Mouse (Mus musculus): ENCODE data around the gene Krt25. TPM values are rescaled to one million over a fixed set of nuclear protein-coding genes. Genes with fewer than 3 reads are reported as not detected.

Krt25 gene
- polyA plus RNA-seq, 1 experiment = not detected

- TF ChIP-seq MAX (IDR thresholded peaks at IDR 0.05) = no peak
- no peak for TF ChIP-seq USF1 (IDR thresholded peaks at IDR 0.05; ENCODE audit: low read depth)
- no peak for TF ChIP-seq CEBPB (IDR thresholded peaks at IDR 0.05; ENCODE audit: low read depth)
- no peak for TF ChIP-seq CTCF (IDR thresholded peaks at IDR 0.05; ENCODE audit: control insufficient read depth, insufficient read depth, insufficient read length)
- TF ChIP-seq FOSL1 (IDR thresholded peaks at IDR 0.05; ENCODE audit: insufficient read depth, low read length, poor library complexity, severe bottlenecking) = no peak
- no peak for TF ChIP-seq MYOD1 (IDR thresholded peaks at IDR 0.05; ENCODE audit: control insufficient read depth, insufficient read length, low read depth)
- TF ChIP-seq MYOG (IDR thresholded peaks at IDR 0.05; ENCODE audit: control insufficient read depth, extremely low read depth, insufficient read length) = no peak
- no peaks in the 10 kb centered on the region for H3K36me3 ChIP-seq (ENCODE audit: control insufficient read depth, insufficient read depth)
- H3K4me3 ChIP-seq (ENCODE audit: insufficient read depth, poor library complexity, severe bottlenecking) = no peak overlapping the region
- H3K79me3 ChIP-seq (ENCODE audit: low read depth) = no peaks in the 10 kb centered on the region
- peaks cover 62% of the 10 kb centered on the region for H3K27me3 ChIP-seq (ENCODE audit: control insufficient read depth, insufficient read depth, insufficient read length)
- no peaks in the 10 kb centered on the region for H3K79me2 ChIP-seq (ENCODE audit: control insufficient read depth, insufficient read depth)
- no peak overlapping the region for H3ac ChIP-seq (ENCODE audit: control insufficient read depth, insufficient read length, low read depth)
Measured at GRCm38 (mm10) chr11:99276786-99277185, 46.0 kb downstream of the Krt25 start.

GRCm38 (mm10) chr11:99275624-99276023 is 47.1 kb downstream of the Krt25 start:
- H3ac ChIP-seq (ENCODE audit: control insufficient read depth, insufficient read length, low read depth) = no peak overlapping the region
- TF ChIP-seq MAX (IDR thresholded peaks at IDR 0.05) = no peak
- TF ChIP-seq CEBPB (IDR thresholded peaks at IDR 0.05; ENCODE audit: low read depth) = no peak
- no peak for TF ChIP-seq MYOD1 (IDR thresholded peaks at IDR 0.05; ENCODE audit: control insufficient read depth, insufficient read length, low read depth)
- TF ChIP-seq MYOG (IDR thresholded peaks at IDR 0.05; ENCODE audit: control insufficient read depth, extremely low read depth, insufficient read length) = no peak
- no peak for TF ChIP-seq CTCF (IDR thresholded peaks at IDR 0.05; ENCODE audit: control insufficient read depth, insufficient read depth, insufficient read length)
- no peak for TF ChIP-seq USF1 (IDR thresholded peaks at IDR 0.05; ENCODE audit: low read depth)
- TF ChIP-seq FOSL1 (IDR thresholded peaks at IDR 0.05; ENCODE audit: insufficient read depth, low read length, poor library complexity, severe bottlenecking) = no peak
- no peaks in the 10 kb centered on the region for H3K36me3 ChIP-seq (ENCODE audit: control insufficient read depth, insufficient read depth)
- H3K79me3 ChIP-seq (ENCODE audit: low read depth) = no peaks in the 10 kb centered on the region
- H3K27me3 ChIP-seq (ENCODE audit: control insufficient read depth, insufficient read depth, insufficient read length) = peaks cover 63% of the 10 kb centered on the region
- H3K79me2 ChIP-seq (ENCODE audit: control insufficient read depth, insufficient read depth) = no peaks in the 10 kb centered on the region
- H3K4me3 ChIP-seq (ENCODE audit: insufficient read depth, poor library complexity, severe bottlenecking) = no peak overlapping the region

GRCm38 (mm10) chr11:99272721-99273120 is 50.0 kb downstream of the Krt25 start:
- no peaks in the 10 kb centered on the region for H3K79me3 ChIP-seq (ENCODE audit: low read depth)
- no peaks in the 10 kb centered on the region for H3K36me3 ChIP-seq (ENCODE audit: control insufficient read depth, insufficient read depth)
- TF ChIP-seq MAX (IDR thresholded peaks at IDR 0.05) (no peak), MYOG (IDR thresholded peaks at IDR 0.05; ENCODE audit: control insufficient read depth, extremely low read depth, insufficient read length) (no peak), MYOD1 (IDR thresholded peaks at IDR 0.05; ENCODE audit: control insufficient read depth, insufficient read length, low read depth) (no peak), USF1 (IDR thresholded peaks at IDR 0.05; ENCODE audit: low read depth) (no peak), FOSL1 (IDR thresholded peaks at IDR 0.05; ENCODE audit: insufficient read depth, low read length, poor library complexity, severe bottlenecking) (no peak), CEBPB (IDR thresholded peaks at IDR 0.05; ENCODE audit: low read depth) (no peak), CTCF (IDR thresholded peaks at IDR 0.05; ENCODE audit: control insufficient read depth, insufficient read depth, insufficient read length) (no peak)
- H3K79me2 ChIP-seq (ENCODE audit: control insufficient read depth, insufficient read depth) = no peaks in the 10 kb centered on the region
- H3K27me3 ChIP-seq (ENCODE audit: control insufficient read depth, insufficient read depth, insufficient read length) = peaks cover 62% of the 10 kb centered on the region
- H3K4me3 ChIP-seq (ENCODE audit: insufficient read depth, poor library complexity, severe bottlenecking) = no peak overlapping the region
- no peak overlapping the region for H3ac ChIP-seq (ENCODE audit: control insufficient read depth, insufficient read length, low read depth)

GRCm38 (mm10) chr11:99269192-99269591 is 53.6 kb downstream of the Krt25 start:
- H3ac ChIP-seq (ENCODE audit: control insufficient read depth, insufficient read length, low read depth) = no peak overlapping the region
- no peaks in the 10 kb centered on the region for H3K36me3 ChIP-seq (ENCODE audit: control insufficient read depth, insufficient read depth)
- no peaks in the 10 kb centered on the region for H3K79me2 ChIP-seq (ENCODE audit: control insufficient read depth, insufficient read depth)
- TF ChIP-seq MAX (IDR thresholded peaks at IDR 0.05) (no peak), MYOD1 (IDR thresholded peaks at IDR 0.05; ENCODE audit: control insufficient read depth, insufficient read length, low read depth) (no peak), CTCF (IDR thresholded peaks at IDR 0.05; ENCODE audit: control insufficient read depth, insufficient read depth, insufficient read length) (no peak), USF1 (IDR thresholded peaks at IDR 0.05; ENCODE audit: low read depth) (no peak), CEBPB (IDR thresholded peaks at IDR 0.05; ENCODE audit: low read depth) (no peak), MYOG (IDR thresholded peaks at IDR 0.05; ENCODE audit: control insufficient read depth, extremely low read depth, insufficient read length) (no peak), FOSL1 (IDR thresholded peaks at IDR 0.05; ENCODE audit: insufficient read depth, low read length, poor library complexity, severe bottlenecking) (no peak)
- peaks cover 63% of the 10 kb centered on the region for H3K27me3 ChIP-seq (ENCODE audit: control insufficient read depth, insufficient read depth, insufficient read length)
- no peaks in the 10 kb centered on the region for H3K79me3 ChIP-seq (ENCODE audit: low read depth)
- no peak overlapping the region for H3K4me3 ChIP-seq (ENCODE audit: insufficient read depth, poor library complexity, severe bottlenecking)

GRCm38 (mm10) chr11:99265796-99266195 is 57.0 kb downstream of the Krt25 start:
- no peak overlapping the region for H3K4me3 ChIP-seq (ENCODE audit: insufficient read depth, poor library complexity, severe bottlenecking)
- TF ChIP-seq MYOD1 (IDR thresholded peaks at IDR 0.05; ENCODE audit: control insufficient read depth, insufficient read length, low read depth) (no peak), MYOG (IDR thresholded peaks at IDR 0.05; ENCODE audit: control insufficient read depth, extremely low read depth, insufficient read length) (no peak), CEBPB (IDR thresholded peaks at IDR 0.05; ENCODE audit: low read depth) (no peak), MAX (IDR thresholded peaks at IDR 0.05) (no peak), USF1 (IDR thresholded peaks at IDR 0.05; ENCODE audit: low read depth) (no peak), FOSL1 (IDR thresholded peaks at IDR 0.05; ENCODE audit: insufficient read depth, low read length, poor library complexity, severe bottlenecking) (no peak), CTCF (IDR thresholded peaks at IDR 0.05; ENCODE audit: control insufficient read depth, insufficient read depth, insufficient read length) (no peak)
- no peaks in the 10 kb centered on the region for H3K36me3 ChIP-seq (ENCODE audit: control insufficient read depth, insufficient read depth)
- no peaks in the 10 kb centered on the region for H3K79me2 ChIP-seq (ENCODE audit: control insufficient read depth, insufficient read depth)
- H3ac ChIP-seq (ENCODE audit: control insufficient read depth, insufficient read length, low read depth) = no peak overlapping the region
- H3K79me3 ChIP-seq (ENCODE audit: low read depth) = no peaks in the 10 kb centered on the region
- H3K27me3 ChIP-seq (ENCODE audit: control insufficient read depth, insufficient read depth, insufficient read length) = peaks cover 49% of the 10 kb centered on the region

Other genes with a start within 250 kb of the Krt25 start
- 0.18 TPM for gene Tns4, start 233.6 kb downstream of the Krt25 start, polyA plus RNA-seq (2012; fragmentation: generic; extraction: Trizol)
- 0.02 TPM for gene Ccr7, start 167.9 kb downstream of the Krt25 start, polyA plus RNA-seq (2012; fragmentation: generic; extraction: Trizol)
- 103 TPM for gene Smarce1, start 91.9 kb downstream of the Krt25 start, polyA plus RNA-seq (2012; fragmentation: generic; extraction: Trizol)
- not detected for gene Krt222, start 78.9 kb downstream of the Krt25 start, polyA plus RNA-seq (2012; fragmentation: generic; extraction: Trizol)
- not detected for gene Krt24, start 37.7 kb downstream of the Krt25 start, polyA plus RNA-seq (2012; fragmentation: generic; extraction: Trizol)
- not detected for gene Krt26, start 15.0 kb upstream of the Krt25 start, polyA plus RNA-seq (2012; fragmentation: generic; extraction: Trizol)
- not detected for gene Krt27, start 28.2 kb upstream of the Krt25 start, polyA plus RNA-seq (2012; fragmentation: generic; extraction: Trizol)
- 0.02 TPM for gene Krt28, start 52.0 kb upstream of the Krt25 start, polyA plus RNA-seq (2012; fragmentation: generic; extraction: Trizol)
- gene Krt10, start 66.4 kb upstream of the Krt25 start, polyA plus RNA-seq (2012; fragmentation: generic; extraction: Trizol) = 3.7 TPM
- gene Krt12, start 99.3 kb upstream of the Krt25 start, polyA plus RNA-seq (2012; fragmentation: generic; extraction: Trizol) = not detected
- gene Krt20, start 115.2 kb upstream of the Krt25 start, polyA plus RNA-seq (2012; fragmentation: generic; extraction: Trizol) = not detected
- not detected for gene Krt23, start 170.2 kb upstream of the Krt25 start, polyA plus RNA-seq (2012; fragmentation: generic; extraction: Trizol)
- gene Krt39, start 198.4 kb upstream of the Krt25 start, polyA plus RNA-seq (2012; fragmentation: generic; extraction: Trizol) = not detected
- gene Krt40, start 220.2 kb upstream of the Krt25 start, polyA plus RNA-seq (2012; fragmentation: generic; extraction: Trizol) = not detected
- not detected for gene Krtap3-3, start 227.9 kb upstream of the Krt25 start, polyA plus RNA-seq (2012; fragmentation: generic; extraction: Trizol)
- not detected for gene Krtap3-2, start 233.9 kb upstream of the Krt25 start, polyA plus RNA-seq (2012; fragmentation: generic; extraction: Trizol)
- gene Gm11939, start 236.5 kb upstream of the Krt25 start, polyA plus RNA-seq (2012; fragmentation: generic; extraction: Trizol) = not detected
- gene Krtap3-1, start 243.7 kb upstream of the Krt25 start, polyA plus RNA-seq (2012; fragmentation: generic; extraction: Trizol) = not detected